Mouse (Mus musculus): ENCODE data around the gene Tsen54. TPM values are rescaled to one million over a fixed set of nuclear protein-coding genes. Genes with fewer than 3 reads are reported as not detected.
"Not testable (repeated sequence)": the region's sequence is repeated elsewhere in the genome, so short reads cannot be mapped to it uniquely, and the experiment has no call there.

The Tsen54 gene
- polyA plus RNA-seq, 1 experiment from 2014 or later: 41.7 TPM

- 42% methylated on average over 4 of the region's 4 CpGs for WGBS
- Histone ChIP-seq H3K4me3 (no peak overlapping the region), H3K9me3 (no peaks in the 10 kb centered on the region), H3K4me1 (peaks cover 92% of the 10 kb centered on the region), H3K27me3 (ENCODE audit: insufficient read depth, poor library complexity, severe bottlenecking) (no peaks in the 10 kb centered on the region), H3K36me3 (no peaks in the 10 kb centered on the region), H3K27ac (peak overlapping the region; percentile 93)
- no peak for DNase-seq (ENCODE audit: low spot score)
Measured at GRCm38 (mm10) chr11:115838895-115839311, 24.4 kb downstream of the Tsen54 start.

GRCm38 (mm10) chr11:115839732-115840131 lies 25.2 kb downstream of the Tsen54 start:
- H3K4me1 ChIP-seq: peaks cover 92% of the 10 kb centered on the region
- WGBS: 56% methylated on average over 3 of the region's 3 CpGs

GRCm38 (mm10) chr11:115841044-115841443 lies 26.5 kb downstream of the Tsen54 start:
- no peak for DNase-seq (ENCODE audit: low spot score)
- H3K27me3 ChIP-seq (ENCODE audit: insufficient read depth, poor library complexity, severe bottlenecking): no peaks in the 10 kb centered on the region
- no peaks in the 10 kb centered on the region for H3K9me3 ChIP-seq
- H3K4me3 ChIP-seq: no peak overlapping the region
- WGBS: 81% methylated on average over 6 of the region's 6 CpGs
- peak overlapping the region; percentile 93 for H3K27ac ChIP-seq
- peaks cover 81% of the 10 kb centered on the region for H3K4me1 ChIP-seq
- H3K36me3 ChIP-seq: peaks cover 20% of the 10 kb centered on the region

More at GRCm38 (mm10) chr11:115839732-115840131, 25.2 kb downstream of the Tsen54 start:
- Histone ChIP-seq H3K27me3 (ENCODE audit: insufficient read depth, poor library complexity, severe bottlenecking) (no peaks in the 10 kb centered on the region), H3K27ac (peak overlapping the region; percentile 93), H3K9me3 (no peaks in the 10 kb centered on the region), H3K36me3 (peaks cover 7% of the 10 kb centered on the region), H3K4me3 (no peak overlapping the region)
- no peak for DNase-seq (ENCODE audit: low spot score)

GRCm38 (mm10) chr11:115841961-115842550 lies 27.5 kb downstream of the Tsen54 start:
- H3K27me3 ChIP-seq (ENCODE audit: insufficient read depth, poor library complexity, severe bottlenecking): no peaks in the 10 kb centered on the region
- H3K36me3 ChIP-seq: peaks cover 30% of the 10 kb centered on the region
- DNase-seq (ENCODE audit: low spot score): peak; percentile 97
- H3K4me1 ChIP-seq: peaks cover 71% of the 10 kb centered on the region
- H3K9me3 ChIP-seq: no peaks in the 10 kb centered on the region
- H3K27ac ChIP-seq: peak overlapping the region; percentile 93
- 3% methylated on average over 6 of the region's 6 CpGs for WGBS
- H3K4me3 ChIP-seq: peak overlapping the region; percentile 36; the same call in 1 of the 2 replicates

- no peaks in the 10 kb centered on the region for H3K27me3 ChIP-seq (ENCODE audit: insufficient read depth, poor library complexity, severe bottlenecking)
- H3K36me3 ChIP-seq: peaks cover 43% of the 10 kb centered on the region
- peaks cover 58% of the 10 kb centered on the region for H3K4me1 ChIP-seq
- peak overlapping the region; percentile 93 for H3K27ac ChIP-seq
- 77% methylated on average over 11 of the region's 14 CpGs for WGBS
- DNase-seq (ENCODE audit: low spot score): no peak
- H3K4me3 ChIP-seq: no peak overlapping the region
- no peaks in the 10 kb centered on the region for H3K9me3 ChIP-seq
Measured at GRCm38 (mm10) chr11:115843141-115843890, 28.8 kb downstream of the Tsen54 start.

- no peaks in the 10 kb centered on the region for H3K9me3 ChIP-seq
- H3K27me3 ChIP-seq (ENCODE audit: insufficient read depth, poor library complexity, severe bottlenecking): no peaks in the 10 kb centered on the region
- 83% methylated on average over 5 of the region's 5 CpGs for WGBS
- no peak overlapping the region for H3K4me3 ChIP-seq
- H3K36me3 ChIP-seq: peaks cover 48% of the 10 kb centered on the region
- peak overlapping the region; percentile 93 for H3K27ac ChIP-seq
- peaks cover 52% of the 10 kb centered on the region for H3K4me1 ChIP-seq
- DNase-seq (ENCODE audit: low spot score): no peak
Measured at GRCm38 (mm10) chr11:115843891-115844239, 29.3 kb downstream of the Tsen54 start.

- no peak overlapping the region for H3K4me3 ChIP-seq
- no peak for DNase-seq (ENCODE audit: low spot score)
- 79% methylated on average over 8 of the region's 8 CpGs for WGBS
- no peaks in the 10 kb centered on the region for H3K27me3 ChIP-seq (ENCODE audit: insufficient read depth, poor library complexity, severe bottlenecking)
- peaks cover 49% of the 10 kb centered on the region for H3K4me1 ChIP-seq
- no peaks in the 10 kb centered on the region for H3K9me3 ChIP-seq
- peaks cover 52% of the 10 kb centered on the region for H3K36me3 ChIP-seq
- peak overlapping the region; percentile 93 for H3K27ac ChIP-seq
Measured at GRCm38 (mm10) chr11:115844240-115844639, 29.7 kb downstream of the Tsen54 start.

GRCm38 (mm10) chr11:115845819-115846218 lies 31.3 kb downstream of the Tsen54 start:
- H3K4me1 ChIP-seq: peaks cover 36% of the 10 kb centered on the region
- H3K27me3 ChIP-seq (ENCODE audit: insufficient read depth, poor library complexity, severe bottlenecking): no peaks in the 10 kb centered on the region
- DNase-seq (ENCODE audit: low spot score): no peak
- WGBS: 94% methylated on average over 2 of the region's 2 CpGs
- H3K4me3 ChIP-seq: no peak overlapping the region
- no peak overlapping the region for H3K27ac ChIP-seq
- peaks cover 68% of the 10 kb centered on the region for H3K36me3 ChIP-seq
- H3K9me3 ChIP-seq: no peaks in the 10 kb centered on the region

- Histone ChIP-seq H3K27me3 (ENCODE audit: insufficient read depth, poor library complexity, severe bottlenecking) (peaks cover 49% of the 10 kb centered on the region), H3K4me3 (no peak overlapping the region; the same call in 1 of the 2 replicates), H3K27ac (no peak overlapping the region), H3K4me1 (peaks cover 24% of the 10 kb centered on the region), H3K36me3 (peaks cover 78% of the 10 kb centered on the region), H3K9me3 (no peaks in the 10 kb centered on the region)
- no peak for DNase-seq (ENCODE audit: low spot score)
- 84% methylated on average over 6 of the region's 6 CpGs for WGBS
Measured at GRCm38 (mm10) chr11:115854674-115855073, 40.1 kb downstream of the Tsen54 start.

- DNase-seq (ENCODE audit: low spot score); H3K4me3 ChIP-seq; H3K9me3 ChIP-seq; H3K27ac ChIP-seq: not testable (repeated sequence)
- Histone ChIP-seq H3K4me1 (peaks cover 30% of the 10 kb centered on the region), H3K27me3 (ENCODE audit: insufficient read depth, poor library complexity, severe bottlenecking) (peaks cover 74% of the 10 kb centered on the region), H3K36me3 (peaks cover 53% of the 10 kb centered on the region)
- 93% methylated on average over 4 of the region's 4 CpGs for WGBS
Measured at GRCm38 (mm10) chr11:115857146-115857545, 42.6 kb downstream of the Tsen54 start.

- Histone ChIP-seq H3K27ac (no peak overlapping the region), H3K9me3 (no peaks in the 10 kb centered on the region), H3K27me3 (ENCODE audit: insufficient read depth, poor library complexity, severe bottlenecking) (peaks cover 80% of the 10 kb centered on the region), H3K36me3 (peaks cover 46% of the 10 kb centered on the region), H3K4me3 (peak overlapping the region; percentile 63), H3K4me1 (peaks cover 30% of the 10 kb centered on the region)
- WGBS: 64% methylated on average over 13 of the region's 13 CpGs
- no peak for DNase-seq (ENCODE audit: low spot score)
Measured at GRCm38 (mm10) chr11:115857936-115858335, 43.4 kb downstream of the Tsen54 start.

GRCm38 (mm10) chr11:115858354-115858753 lies 43.8 kb downstream of the Tsen54 start, which contains the start of gene Myo15b:
Gene Myo15b (plus strand): TSS chr11:115858406.
- H3K9me3 ChIP-seq: no peaks in the 10 kb centered on the region
- WGBS: 8% methylated on average over 27 of the region's 27 CpGs
- peaks cover 41% of the 10 kb centered on the region for H3K36me3 ChIP-seq
- H3K27ac ChIP-seq: peak within 1 kb of the TSS; percentile 79
- peak within 1 kb of the TSS; percentile 63 for H3K4me3 ChIP-seq
- H3K4me1 ChIP-seq: peaks cover 30% of the 10 kb centered on the region
- peaks cover 84% of the 10 kb centered on the region for H3K27me3 ChIP-seq (ENCODE audit: insufficient read depth, poor library complexity, severe bottlenecking)
- DNase-seq (ENCODE audit: low spot score): no peak

All from heart, embryonic 10.5 days (tissue).